ENCODE assay signal across 9 mouse cellular contexts in genomic region chr1:36581260-36581659, GRCm38 (mm10). TPM values are rescaled to one million over a fixed set of nuclear protein-coding genes. Genes with fewer than 3 reads are reported as not detected.
A peak's percentile ranks its signal among the peaks of the same experiment; 100 is the strongest.
DNase-seq lines count a peak whose midpoint lies in the region; ATAC-seq and TF ChIP-seq lines count a peak whose summit lies in the region.
"Had no signal": no experiment of that assay in that cellular context is flagged by ENCODE, and none has a peak within 500 bp of the region (broad histone marks: within the 10 kb centered on the region; RNA-seq: fewer than 3 reads in every experiment).

No protein-coding gene starts in this region.

- H3K27me3 ChIP-seq in limb, embryonic 13.5 days = no peaks in the 10 kb centered on the region

- H3K4me3 ChIP-seq in limb, embryonic 13.5 days = no peak overlapping the region
- H3K4me3 ChIP-seq in lung, adult 2 months (replicated peaks; ENCODE audit: extremely low read depth, low read depth, low read length) = no peak overlapping the region

- TF ChIP-seq POLR2A in lung, adult 2 months (IDR thresholded peaks at IDR 0.05; ENCODE audit: borderline replicate concordance, extremely low read depth, low read depth, low read length) = no peak

- peak overlapping the region; percentile 58 for H3K4me2 ChIP-seq in limb, embryonic 13.5 days (replicated peaks)

- H3K9ac ChIP-seq in limb, embryonic 13.5 days = no peak overlapping the region

- peaks cover 55% of the 10 kb centered on the region for H3K4me1 ChIP-seq in limb, embryonic 13.5 days
- H3K4me1 ChIP-seq in lung, adult 2 months (ENCODE audit: control insufficient read depth, insufficient read depth, low read length) = peaks cover 7% of the 10 kb centered on the region

- 73% methylated on average over 5 of the region's 5 CpGs for WGBS in limb, embryonic 13.5 days
- 84% methylated on average over 5 of the region's 5 CpGs for WGBS in lung, adult 2 months

- no peaks in the 10 kb centered on the region for H3K36me3 ChIP-seq in limb, embryonic 13.5 days

- no peak for TF ChIP-seq CTCF in lung, adult 2 months (IDR thresholded peaks at IDR 0.05; ENCODE audit: insufficient read depth, low read length)

- peak; percentile 64 for DNase-seq in cerebellum, adult 9-10 months
- no peak for DNase-seq in cerebellum, adult 9-11 months
- DNase-seq in right cerebral cortex, postnatal 4 days = peak; percentile 22
- no peak for DNase-seq in right cerebral cortex, postnatal 14 days
- DNase-seq in urinary bladder, postnatal 36 days (ENCODE audit: low spot score in 2 of 2) = no peak
- DNase-seq in spleen, adult 18-20 months = no peak
- DNase-seq in lung, adult 2 months = no peak

- peak overlapping the region; percentile 89 for H3K27ac ChIP-seq in limb, embryonic 13.5 days

- no peak for ATAC-seq in limb, embryonic 13.5 days (ENCODE audit: low FRiP score, low read depth)
- ATAC-seq: inflammation-experienced regulatory T-cells, adult 6 months had no signal

- H3K9me3 ChIP-seq in limb, embryonic 13.5 days = no peaks in the 10 kb centered on the region

RNA-seq across cellular contexts. Expression of gene Sema4c, which starts 23.1 kb away (rescaled TPM):
- polyA plus RNA-seq in limb, embryonic 13.5 days (2015; fragmentation: Nextera tagmentation; extraction: Ambion mirVana) = 21.8 and 22.7 TPM in 2 replicates
- 23.0 and 23.7 TPM in 2 replicates for polyA plus RNA-seq in lung, adult 2 months (2012; rRNA removed)

RNA-seq across cellular contexts. Expression of gene Ankrd39, which starts 34.0 kb away (rescaled TPM):
- polyA plus RNA-seq in limb, embryonic 13.5 days (2015; fragmentation: Nextera tagmentation; extraction: Ambion mirVana) = 27.7 and 28.0 TPM in 2 replicates
- polyA plus RNA-seq in lung, adult 2 months (2012; rRNA removed) = 22.1 and 22.8 TPM in 2 replicates

RNA-seq across cellular contexts. Expression of gene Gm42417, which starts 42.0 kb away (rescaled TPM):
- 0.33 and 0.92 TPM in 2 replicates for polyA plus RNA-seq in limb, embryonic 13.5 days (2015; fragmentation: Nextera tagmentation; extraction: Ambion mirVana)
- polyA plus RNA-seq in lung, adult 2 months (2012; rRNA removed) = not detected in 2 replicates

RNA-seq across cellular contexts. Expression of gene Ankrd23, which starts 44.6 kb away (rescaled TPM):
- polyA plus RNA-seq in limb, embryonic 13.5 days (2015; fragmentation: Nextera tagmentation; extraction: Ambion mirVana) = 20.1 and 20.8 TPM in 2 replicates
- 13.7 and 36.2 TPM in 2 replicates for polyA plus RNA-seq in lung, adult 2 months (2012; rRNA removed)

Comparison
In these comparisons a context has a peak if more than half of its experiments do, and no peak if none do; other contexts are left out.
1. DNase-seq: peak in cerebellum, adult 9-10 months (single experiment) and right cerebral cortex, postnatal 4 days (single experiment); none in cerebellum, adult 9-11 months (single experiment), right cerebral cortex, postnatal 14 days (single experiment), urinary bladder, postnatal 36 days (0 of 2), spleen, adult 18-20 months (0 of 2) and lung, adult 2 months (single experiment).